Mouse (Mus musculus) E14TG2a.4 (cell line): ENCODE data around the gene Slc16a2.

Experiments
- CTCF ChIP-seq: conservative IDR thresholded peaks from 2 replicates; pipeline ENCODE4 v1.5.1; 2014; ENCODE audit warnings: low read length
- NANOG ChIP-seq: IDR thresholded peaks from 2 replicates; pipeline ENCODE4 v1.6.1; 2014; ENCODE audit warnings: borderline replicate concordance, low read length, mixed read lengths
- POU5F1 ChIP-seq: IDR thresholded peaks from 2 replicates; pipeline ENCODE4 v1.6.1; 2014; ENCODE audit warnings: low read length, borderline replicate concordance

DNA sequence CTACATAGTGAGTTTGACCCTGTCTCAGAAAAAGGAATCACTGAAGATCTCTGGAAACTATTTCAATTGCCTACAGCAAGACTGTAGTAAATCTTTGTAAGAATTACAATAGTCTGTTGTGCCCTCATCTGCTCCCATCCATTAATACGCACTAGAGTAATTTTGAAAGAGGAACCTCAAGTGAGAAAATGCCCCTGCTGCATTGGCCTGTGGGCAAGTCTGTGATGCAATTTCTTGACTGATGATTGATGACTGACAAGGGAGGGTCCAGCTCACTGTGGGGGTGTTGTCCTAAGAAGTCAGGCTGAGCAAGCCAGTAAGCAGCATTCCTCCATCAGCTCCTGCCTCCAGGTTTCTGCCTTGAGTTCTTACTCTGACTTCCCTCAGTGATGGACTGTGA, 75.6 kb downstream of the Slc16a2 start:
- TF ChIP-seq CTCF (no peak), POU5F1 (no peak), NANOG (no peak)
